Mouse (Mus musculus) neural tube, embryonic 15.5 days (tissue): ENCODE measurements at regions not wholly inside any gene's neighbourhood (a gene's known extent, or its start where the extent isn't known, plus 50 kb on each side); places are given as distances from the start of the nearest gene placed in this dataset.

Experiments
- ATAC-seq: fragments of 200-750 bp; cut with Nextera tagmentation; 2 replicates; pipeline ENCODE4 v1.8.0; 2017; ENCODE audit warnings: mild to moderate bottlenecking, moderate TSS enrichment, moderate library complexity; ENCODE audit not compliant: low FRiP score
- H3K27ac ChIP-seq: fragments of 300-500 bp; sonication (generic); replicated peaks from 2 replicates; pipeline ENCODE4 v1.5.1; 2015; ENCODE audit warnings: mild to moderate bottlenecking, inconsistent platforms
- H3K27me3 ChIP-seq: fragments of 300-500 bp; sonication (generic); replicated peaks from 2 replicates; pipeline ENCODE4 v1.6.1; 2015; ENCODE audit warnings: inconsistent platforms
- H3K36me3 ChIP-seq: fragments of 300-500 bp; sonication (generic); 2 replicates; pipeline ENCODE4 v1.6.1; 2015; ENCODE audit warnings: inconsistent platforms
- H3K4me1 ChIP-seq: fragments of 300-500 bp; sonication (generic); 2 replicates; pipeline ENCODE4 v1.6.1; 2015; ENCODE audit warnings: inconsistent platforms
- H3K4me2 ChIP-seq: fragments of 300-500 bp; sonication (generic); 2 replicates; pipeline ENCODE4 v1.6.1; 2015; ENCODE audit warnings: inconsistent platforms, mild to moderate bottlenecking, moderate library complexity
- H3K4me3 ChIP-seq: fragments of 300-500 bp; sonication (generic); replicated peaks from 2 replicates; pipeline ENCODE4 v1.5.1; 2015; ENCODE audit warnings: mild to moderate bottlenecking, inconsistent platforms
- H3K9ac ChIP-seq: fragments of 300-500 bp; sonication (generic); replicated peaks from 2 replicates; pipeline ENCODE4 v1.6.1; 2015; ENCODE audit warnings: mild to moderate bottlenecking, inconsistent platforms
- H3K9me3 ChIP-seq: fragments of 300-500 bp; sonication (generic); replicated peaks from 2 replicates; pipeline ENCODE4 v1.6.1; 2016; ENCODE audit warnings: inconsistent platforms
- WGBS: fragments of 180-500 bp; shearing (Covaris S2); methylation state at CpG from one replicate; pipeline ENCODE4 v1.1.7; 2015; ENCODE audit warnings: mixed read lengths; 5-methylcytosine and 5-hydroxymethylcytosine counted together

DNA sequence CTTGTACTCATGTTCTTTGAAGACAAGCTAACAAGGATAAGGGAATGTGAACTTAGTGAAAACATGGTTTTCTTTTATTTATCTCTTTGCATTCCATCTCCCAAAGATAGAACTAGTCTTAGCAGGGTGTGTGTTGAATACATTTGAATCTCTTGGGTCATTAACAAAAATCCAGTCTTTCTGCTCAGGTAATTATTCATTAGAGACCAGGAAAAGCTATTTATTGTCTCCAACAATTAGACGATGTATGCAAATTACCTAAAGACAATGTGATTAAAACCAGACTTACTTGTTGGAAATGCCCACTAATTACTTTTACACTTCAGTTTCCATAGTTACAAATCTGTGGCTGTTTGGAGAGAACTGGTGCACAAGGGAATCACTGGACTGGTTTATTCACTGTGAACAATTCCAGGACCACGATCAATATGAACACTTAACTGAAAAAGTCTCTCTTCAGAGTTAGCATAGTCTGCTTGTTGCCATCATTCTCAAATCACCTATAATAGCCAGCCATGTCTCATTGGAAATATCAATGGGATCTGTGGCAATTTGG is 584.4 kb downstream of the Mettl4 start:
- 33% methylated on average over 2 of the region's 2 CpGs for WGBS
- no peaks in the 10 kb centered on the region for H3K4me1 ChIP-seq
- no peaks in the 10 kb centered on the region for H3K27me3 ChIP-seq
- no peak overlapping the region for H3K4me2 ChIP-seq
- no peak overlapping the region for H3K9ac ChIP-seq
- no peaks in the 10 kb centered on the region for H3K36me3 ChIP-seq
- H3K27ac ChIP-seq: no peak overlapping the region
- H3K4me3 ChIP-seq: no peak overlapping the region
- no peak for ATAC-seq
- no peaks in the 10 kb centered on the region for H3K9me3 ChIP-seq

GRCm38 (mm10) chr17:94144298-94144697 is 605.5 kb downstream of the Mettl4 start:
- Histone ChIP-seq H3K4me1 (no peaks in the 10 kb centered on the region), H3K27me3 (no peaks in the 10 kb centered on the region), H3K27ac (no peak overlapping the region), H3K9me3 (no peaks in the 10 kb centered on the region), H3K36me3 (no peaks in the 10 kb centered on the region), H3K4me3 (no peak overlapping the region), H3K4me2 (no peak overlapping the region), H3K9ac (no peak overlapping the region)
- ATAC-seq: 0 out of 2 replicates have a peak, but pooled peaks have one; percentile 35

GRCm38 (mm10) chr17:94133201-94133600 is 616.6 kb downstream of the Mettl4 start:
- H3K27me3 ChIP-seq: no peaks in the 10 kb centered on the region
- no peak overlapping the region for H3K27ac ChIP-seq
- H3K36me3 ChIP-seq: no peaks in the 10 kb centered on the region
- H3K4me3 ChIP-seq: no peak overlapping the region
- H3K4me1 ChIP-seq: no peaks in the 10 kb centered on the region
- no peaks in the 10 kb centered on the region for H3K9me3 ChIP-seq
- H3K9ac ChIP-seq: no peak overlapping the region
- ATAC-seq: no peak
- H3K4me2 ChIP-seq: no peak overlapping the region

- WGBS: 86% methylated on average over 4 of the region's 4 CpGs
- Histone ChIP-seq H3K36me3 (no peaks in the 10 kb centered on the region), H3K9me3 (no peaks in the 10 kb centered on the region), H3K4me1 (no peaks in the 10 kb centered on the region), H3K9ac (no peak overlapping the region), H3K4me3 (no peak overlapping the region), H3K27ac (no peak overlapping the region), H3K4me2 (no peak overlapping the region), H3K27me3 (no peaks in the 10 kb centered on the region)
- ATAC-seq: no peak
Measured at GRCm38 (mm10) chr17:94093984-94094660, 655.7 kb downstream of the Mettl4 start.

GRCm38 (mm10) chr17:94054436-94055060 is 695.3 kb downstream of the Mettl4 start:
- WGBS: 68% methylated on average over 3 of the region's 3 CpGs
- H3K27ac ChIP-seq: no peak overlapping the region
- H3K27me3 ChIP-seq: no peaks in the 10 kb centered on the region
- H3K4me3 ChIP-seq: no peak overlapping the region
- no peaks in the 10 kb centered on the region for H3K4me1 ChIP-seq
- ATAC-seq: no peak
- no peaks in the 10 kb centered on the region for H3K9me3 ChIP-seq
- no peak overlapping the region for H3K4me2 ChIP-seq
- H3K36me3 ChIP-seq: no peaks in the 10 kb centered on the region
- H3K9ac ChIP-seq: no peak overlapping the region

GRCm38 (mm10) chr17:94048475-94048874 is 701.3 kb downstream of the Mettl4 start:
- Histone ChIP-seq H3K4me3 (no peak overlapping the region), H3K4me2 (no peak overlapping the region), H3K27me3 (no peaks in the 10 kb centered on the region), H3K9me3 (no peaks in the 10 kb centered on the region), H3K27ac (no peak overlapping the region), H3K9ac (no peak overlapping the region), H3K36me3 (no peaks in the 10 kb centered on the region), H3K4me1 (no peaks in the 10 kb centered on the region)
- WGBS: 94% methylated on average over 2 of the region's 2 CpGs
- no peak for ATAC-seq

- Histone ChIP-seq H3K4me2 (no peak overlapping the region), H3K4me1 (no peaks in the 10 kb centered on the region), H3K4me3 (no peak overlapping the region), H3K9me3 (no peaks in the 10 kb centered on the region), H3K36me3 (no peaks in the 10 kb centered on the region), H3K9ac (no peak overlapping the region), H3K27ac (no peak overlapping the region), H3K27me3 (no peaks in the 10 kb centered on the region)
- ATAC-seq: no peak
- 76% methylated on average over 5 of the region's 5 CpGs for WGBS
Measured at GRCm38 (mm10) chr17:94038221-94038620, 711.6 kb downstream of the Mettl4 start.

GRCm38 (mm10) chr17:94012386-94012785 is 737.4 kb downstream of the Mettl4 start:
- H3K4me1 ChIP-seq: no peaks in the 10 kb centered on the region
- WGBS: 86% methylated on average over 2 of the region's 2 CpGs
- ATAC-seq: no peak

DNA sequence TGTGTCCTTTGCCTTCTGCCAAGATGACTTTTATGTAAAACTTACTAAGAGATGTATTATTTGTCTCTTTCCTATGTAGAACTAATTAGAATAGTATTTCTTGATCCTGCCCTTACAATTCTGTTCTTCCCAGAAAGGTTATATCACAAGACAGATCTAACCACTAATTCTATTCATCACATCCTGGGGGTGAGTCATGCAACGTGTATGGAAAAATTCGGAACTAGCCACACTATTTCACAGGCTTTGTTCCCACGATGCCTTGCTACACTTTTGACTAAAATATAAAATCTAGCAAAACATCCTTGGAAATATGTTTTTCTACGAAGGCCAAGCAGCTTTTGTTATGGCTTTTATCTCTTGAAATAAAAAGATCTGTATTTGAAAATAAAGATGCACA is 747.7 kb downstream of the Mettl4 start:
- Histone ChIP-seq H3K9ac (no peak overlapping the region), H3K4me2 (no peak overlapping the region), H3K4me3 (no peak overlapping the region), H3K4me1 (no peaks in the 10 kb centered on the region), H3K27me3 (no peaks in the 10 kb centered on the region), H3K9me3 (no peaks in the 10 kb centered on the region), H3K27ac (no peak overlapping the region), H3K36me3 (no peaks in the 10 kb centered on the region)
- no peak for ATAC-seq
- WGBS: 82% methylated on average over 4 of the region's 4 CpGs

More at GRCm38 (mm10) chr17:94012386-94012785, 737.4 kb downstream of the Mettl4 start:
- H3K4me3 ChIP-seq: no peak overlapping the region
- no peaks in the 10 kb centered on the region for H3K36me3 ChIP-seq
- no peak overlapping the region for H3K27ac ChIP-seq
- H3K27me3 ChIP-seq: no peaks in the 10 kb centered on the region
- H3K9me3 ChIP-seq: no peaks in the 10 kb centered on the region
- no peak overlapping the region for H3K9ac ChIP-seq
- H3K4me2 ChIP-seq: no peak overlapping the region

DNA sequence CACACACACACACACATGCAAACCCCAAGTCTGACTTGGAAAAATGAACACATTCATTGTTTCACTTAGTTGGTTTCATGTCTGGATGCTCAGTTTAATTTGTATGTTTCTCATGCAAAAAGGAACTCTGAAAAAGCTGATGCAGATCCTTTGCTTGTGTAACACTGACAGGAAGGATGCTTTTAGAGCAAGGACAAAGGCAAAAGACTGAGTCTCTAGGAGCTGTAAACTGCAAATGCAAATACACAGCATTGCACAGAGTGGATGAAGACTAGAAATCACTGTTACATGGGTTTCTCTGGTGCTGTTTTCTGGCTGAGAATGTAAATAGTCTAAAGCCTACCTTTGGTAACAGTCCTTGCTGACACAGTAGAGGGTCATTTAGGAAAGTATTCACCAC is 748.3 kb downstream of the Mettl4 start:
- Histone ChIP-seq H3K9ac (no peak overlapping the region), H3K27ac (no peak overlapping the region), H3K4me2 (no peak overlapping the region), H3K36me3 (no peaks in the 10 kb centered on the region), H3K27me3 (no peaks in the 10 kb centered on the region), H3K4me1 (no peaks in the 10 kb centered on the region), H3K9me3 (no peaks in the 10 kb centered on the region), H3K4me3 (no peak overlapping the region)
- no peak for ATAC-seq

DNA sequence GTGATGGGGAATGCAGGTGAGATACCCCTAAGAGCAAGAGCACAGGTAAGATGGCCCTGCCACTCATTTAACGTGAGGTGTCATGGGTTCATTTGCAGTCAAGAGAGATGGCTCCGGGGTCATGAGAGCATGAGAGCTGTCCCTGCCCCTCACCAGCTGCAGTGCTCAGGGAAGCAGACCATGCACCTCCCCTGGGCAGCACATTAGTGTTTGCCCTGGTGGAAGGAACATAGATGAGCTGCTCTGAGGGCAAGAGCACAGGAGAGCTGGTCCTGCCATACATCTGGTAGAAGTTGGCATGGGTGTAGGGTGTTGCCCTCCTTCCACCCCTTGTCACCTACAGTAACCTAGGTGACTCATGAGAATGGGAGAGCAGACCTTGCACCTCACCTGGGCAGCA is 762.9 kb downstream of the Mettl4 start:
- Histone ChIP-seq H3K4me3 (no peak overlapping the region), H3K27me3 (no peaks in the 10 kb centered on the region), H3K4me2 (no peak overlapping the region), H3K9me3 (no peaks in the 10 kb centered on the region), H3K9ac (no peak overlapping the region), H3K4me1 (no peaks in the 10 kb centered on the region), H3K36me3 (no peaks in the 10 kb centered on the region), H3K27ac (no peak overlapping the region)
- no peak for ATAC-seq
- 97% methylated on average over 2 of the region's 2 CpGs for WGBS
